Mouse (Mus musculus) MEL-GATA-1-ER (cell line): ENCODE results near the gene Trafd1.

Source experiments
- DNase-seq: peaks from one replicate; pipeline ENCODE4 v3.0.0-alpha.2; 2012; ENCODE audit warnings: low read depth; ENCODE audit errors: extremely low read depth

Trafd1 gene

GRCm38 (mm10) chr5:121385461-121386119, at the start of gene Trafd1:
TSS of gene Trafd1 (minus strand) at chr5:121385632.
- DNase-seq, result peak; percentile 86

- no peak for DNase-seq
Measured at GRCm38 (mm10) chr5:121428954-121429353, 43.5 kb upstream of the Trafd1 start.

GRCm38 (mm10) chr5:121423297-121423696, 37.9 kb upstream of the Trafd1 start:
- no peak for DNase-seq

- DNase-seq, result no peak
Measured at GRCm38 (mm10) chr5:121422787-121423186, 37.4 kb upstream of the Trafd1 start.

GRCm38 (mm10) chr5:121420721-121421120, 35.3 kb upstream of the Trafd1 start:
- no peak for DNase-seq

GRCm38 (mm10) chr5:121410975-121411374, 25.5 kb upstream of the Trafd1 start:
- no peak for DNase-seq

GRCm38 (mm10) chr5:121407856-121408255, 22.4 kb upstream of the Trafd1 start:
- no peak for DNase-seq

GRCm38 (mm10) chr5:121400849-121401248, 15.4 kb upstream of the Trafd1 start:
- DNase-seq, result no peak

- DNase-seq, result no peak
Measured at GRCm38 (mm10) chr5:121400064-121400463, 14.6 kb upstream of the Trafd1 start.

GRCm38 (mm10) chr5:121399540-121399939, 14.1 kb upstream of the Trafd1 start:
- DNase-seq, result no peak

- no peak for DNase-seq
Measured at GRCm38 (mm10) chr5:121398965-121399462, 13.6 kb upstream of the Trafd1 start.

GRCm38 (mm10) chr5:121398146-121398964, 12.9 kb upstream of the Trafd1 start:
- no peak for DNase-seq

GRCm38 (mm10) chr5:121397187-121398145, 12.0 kb upstream of the Trafd1 start, which contains the start of gene Naa25:
TSS of gene Naa25 (plus strand) at chr5:121397936.
- peak; percentile 87 for DNase-seq

- no peak for DNase-seq
Measured at GRCm38 (mm10) chr5:121395621-121396020, 10.2 kb upstream of the Trafd1 start.

- no peak for DNase-seq
Measured at GRCm38 (mm10) chr5:121393402-121393801, 8.0 kb upstream of the Trafd1 start.

- peak; percentile 53 for DNase-seq
Measured at GRCm38 (mm10) chr5:121392667-121393380, 7.4 kb upstream of the Trafd1 start.

- no peak for DNase-seq
Measured at GRCm38 (mm10) chr5:121389691-121390090, 4.3 kb upstream of the Trafd1 start.

GRCm38 (mm10) chr5:121389106-121389505, 3.7 kb upstream of the Trafd1 start:
- DNase-seq, result no peak

GRCm38 (mm10) chr5:121387126-121387525, 1.7 kb upstream of the Trafd1 start:
- no peak for DNase-seq

- DNase-seq, result no peak
Measured at GRCm38 (mm10) chr5:121386120-121386909, 883 bp upstream of the Trafd1 start.
